Mouse (Mus musculus): ENCODE measurements at regions not wholly inside any gene's neighbourhood (a gene's known extent, or its start where the extent isn't known, plus 50 kb on each side); places are given as distances from the start of the nearest gene placed in this dataset.
A peak's percentile ranks its signal among the peaks of the same experiment; 100 is the strongest.

- no peak for DNase-seq
- intact Hi-C loops (cut with DNase I), result no loop called here
Observed at GRCm38 (mm10) chr11:25156705-25157104, 1053.9 kb downstream of the 5730522E02Rik start.

- peak in 1 of 2 experiments; percentile 3 for DNase-seq
- intact Hi-C loops (cut with DNase I), result no loop called here
Observed at GRCm38 (mm10) chr11:25157135-25157860, 1053.3 kb downstream of the 5730522E02Rik start.

- intact Hi-C loops (cut with DNase I), result no loop called here
Observed at GRCm38 (mm10) chr11:25157861-25158245, 1052.7 kb downstream of the 5730522E02Rik start.

GRCm38 (mm10) chr11:25158884-25159283 lies 1051.7 kb downstream of the 5730522E02Rik start:
- DNase-seq, result no peak
- intact Hi-C loops (cut with DNase I), result no loop called here

More at GRCm38 (mm10) chr11:25157861-25158245, 1052.7 kb downstream of the 5730522E02Rik start:
- no peak for DNase-seq

- intact Hi-C loops (cut with DNase I), result no loop called here
- no peak for DNase-seq
Observed at GRCm38 (mm10) chr11:25167939-25168338, 1042.6 kb downstream of the 5730522E02Rik start.

GRCm38 (mm10) chr11:25171048-25171447 lies 1039.5 kb downstream of the 5730522E02Rik start:
- intact Hi-C loops (cut with DNase I), result no loop called here
- DNase-seq, result no peak

Data from heart, postnatal 10 days (tissue).